Mouse (Mus musculus) lung, postnatal 0 days (tissue): Measurements from ENCODE around the gene Rln3. TPM values are rescaled to one million over a fixed set of nuclear protein-coding genes. Genes with fewer than 3 reads are reported as not detected.

Experiments used
- ATAC-seq: fragments of 200-750 bp; cut with Nextera tagmentation; 2 replicates; pipeline ENCODE4 v1.8.0; 2017; ENCODE audit warnings: moderate library complexity
- DNase-seq: peaks from one replicate; pipeline ENCODE4 v3.0.0-alpha.2; 2016; ENCODE audit warnings: low spot score
- H3K27ac ChIP-seq: fragments of 300-500 bp; sonication (generic); 2 replicates; pipeline ENCODE4 v1.5.1; 2014; ENCODE audit warnings: antibody characterized with exemption, mild to moderate bottlenecking, low read length, mixed read lengths
- H3K27me3 ChIP-seq: fragments of 300-500 bp; sonication (generic); replicated peaks from 2 replicates; pipeline ENCODE4 v1.6.1; 2014; ENCODE audit warnings: low read length, mixed read lengths; ENCODE audit not compliant: insufficient read depth
- H3K36me3 ChIP-seq: fragments of 300-500 bp; sonication (generic); 2 replicates; pipeline ENCODE4 v1.6.1; 2014; ENCODE audit warnings: low read length, mixed read lengths; ENCODE audit not compliant: insufficient read depth
- H3K4me1 ChIP-seq: fragments of 300-500 bp; sonication (generic); 2 replicates; pipeline ENCODE4 v1.6.1; 2014; ENCODE audit warnings: antibody characterized with exemption, low read depth, low read length, mixed read lengths; ENCODE audit not compliant: insufficient read depth
- H3K4me2 ChIP-seq: fragments of 300-500 bp; sonication (generic); replicated peaks from 2 replicates; pipeline ENCODE4 v1.6.1; 2014; ENCODE audit warnings: low read depth, mild to moderate bottlenecking, low read length, moderate library complexity, mixed read lengths
- H3K4me3 ChIP-seq: fragments of 300-500 bp; sonication (generic); 2 replicates; pipeline ENCODE4 v1.5.1; 2014; ENCODE audit warnings: low read depth, low read length
- H3K9ac ChIP-seq: fragments of 300-500 bp; sonication (generic); replicated peaks from 2 replicates; pipeline ENCODE4 v1.6.1; 2014; ENCODE audit warnings: low read depth, mild to moderate bottlenecking
- H3K9me3 ChIP-seq: fragments of 300-500 bp; sonication (generic); 2 replicates; pipeline ENCODE4 v1.6.1; 2016; ENCODE audit warnings: low read length, mixed read lengths
- CTCF ChIP-seq: IDR thresholded peaks from 2 replicates; pipeline ENCODE4 v1.5.1; 2016; ENCODE audit warnings: antibody characterized with exemption, mild to moderate bottlenecking
- EP300 ChIP-seq: IDR thresholded peaks from 2 replicates; pipeline ENCODE4 v1.6.1; 2016; ENCODE audit warnings: antibody characterized with exemption, mild to moderate bottlenecking, control low read depth
- WGBS: fragments of 180-500 bp; shearing (Covaris S2); extraction: QIAGEN DNeasy Blood & Tissue Kit; methylation state at CpG from one replicate; pipeline ENCODE4 v1.1.7; 2014; 5-methylcytosine and 5-hydroxymethylcytosine counted together
- polyA plus RNA-seq: library from polyadenylated mRNA; unstranded; fragments of >200 nt; fragmentation: Nextera tagmentation; extraction: Ambion mirVana; gene quantifications from 2 replicates; pipeline ENCODE4 v1.2.1, GENCODE M21; 2015

Rln3 gene
- polyA plus RNA-seq, 1 experiment from 2014 or later = 0.26 TPM

DNA sequence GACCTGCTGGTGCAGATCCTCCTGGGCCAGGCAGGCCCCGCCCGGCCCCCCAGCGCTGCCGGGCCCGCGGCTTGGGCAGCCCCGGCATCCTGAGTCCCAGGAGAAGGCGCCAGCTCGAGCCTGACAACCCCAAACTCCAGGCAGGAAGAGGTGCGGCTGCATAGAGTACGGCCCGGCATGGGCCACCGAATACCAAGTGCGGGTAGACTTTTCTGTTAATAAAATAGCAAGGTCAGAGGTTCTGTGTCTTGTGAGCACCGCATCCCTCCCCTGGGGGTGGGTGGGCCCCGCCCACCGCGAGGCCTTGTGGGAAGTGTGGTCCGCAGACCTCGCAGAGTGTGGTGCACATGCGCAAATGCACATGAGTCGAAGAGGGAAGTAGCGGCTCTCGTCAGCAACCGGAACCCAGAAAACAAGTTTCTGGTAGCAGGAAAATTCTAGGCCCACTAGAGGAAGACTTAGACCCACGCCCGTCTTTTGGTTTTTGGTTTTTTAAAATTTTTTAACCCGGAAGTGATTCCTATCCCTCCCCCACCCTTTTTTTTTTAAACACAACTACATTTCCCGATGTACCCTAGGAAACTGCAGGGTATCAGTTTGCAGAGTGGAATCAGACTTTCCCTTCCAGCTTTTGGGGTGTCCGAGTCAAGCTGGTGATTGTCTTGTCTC, 40.1 kb downstream of the Rln3 start:
- ATAC-seq (peak; percentile 91), DNase-seq (peak; percentile 97)
- no peaks in the 10 kb centered on the region for H3K9me3 ChIP-seq
- H3K27ac ChIP-seq = peak overlapping the region; percentile 88
- 0 out of 2 replicates have a peak, but pooled peaks cover 5% of the 10 kb centered on the region for H3K36me3 ChIP-seq
- under 1% methylated on average over 30 of the region's 30 CpGs for WGBS
- H3K4me3 ChIP-seq = peak overlapping the region; percentile 47
- H3K27me3 ChIP-seq = no peaks in the 10 kb centered on the region
- TF ChIP-seq CTCF = no peak
- peak; percentile 57 for TF ChIP-seq EP300
- H3K9ac ChIP-seq = peak overlapping the region; percentile 55
- peaks cover 12% of the 10 kb centered on the region for H3K4me1 ChIP-seq
- peak overlapping the region; percentile 82 for H3K4me2 ChIP-seq

DNA sequence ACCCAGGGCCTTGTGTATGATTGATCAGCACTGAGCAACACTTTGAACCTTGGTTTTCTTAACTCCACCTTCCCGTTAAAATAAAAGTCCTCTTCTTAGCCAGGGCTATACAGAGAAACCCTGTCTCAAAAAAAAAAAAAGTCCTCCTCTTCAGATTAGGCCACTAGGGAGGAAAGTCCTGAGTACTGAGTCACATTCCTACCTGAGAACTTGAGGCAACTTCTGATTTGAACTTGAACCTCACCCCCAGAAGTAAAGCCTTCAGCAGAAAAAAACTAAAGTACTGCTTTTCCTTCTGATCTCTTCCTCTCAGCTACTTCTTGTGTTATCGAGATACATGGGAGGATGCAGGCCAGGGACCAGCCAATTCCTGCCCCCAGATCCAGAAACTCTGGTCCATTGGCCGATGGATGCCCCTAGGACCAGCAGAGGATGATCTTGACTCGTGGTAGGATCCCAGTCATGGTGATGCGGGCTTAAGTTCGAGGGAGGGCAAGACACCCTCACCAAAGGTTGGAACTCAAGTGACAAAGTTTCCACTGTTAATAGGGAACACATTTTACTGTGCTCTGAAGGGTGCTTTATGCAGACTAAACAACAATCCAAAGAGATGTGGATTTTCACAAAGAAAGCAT, 41.1 kb downstream of the Rln3 start:
- no peak for ATAC-seq
- H3K27me3 ChIP-seq = no peaks in the 10 kb centered on the region
- DNase-seq = peak; percentile 32
- H3K4me2 ChIP-seq = no peak overlapping the region; the same call in 1 of the 2 replicates
- no peak overlapping the region for H3K27ac ChIP-seq
- 64% methylated on average over 6 of the region's 6 CpGs for WGBS
- H3K9ac ChIP-seq = no peak overlapping the region
- H3K9me3 ChIP-seq = no peaks in the 10 kb centered on the region
- TF ChIP-seq CTCF (no peak), EP300 (no peak)
- H3K36me3 ChIP-seq = 0 out of 2 replicates have a peak, but pooled peaks cover 6% of the 10 kb centered on the region
- H3K4me3 ChIP-seq = no peak overlapping the region; the same call in 1 of the 2 replicates
- peaks cover 15% of the 10 kb centered on the region; the same call in 1 of the 2 replicates for H3K4me1 ChIP-seq

DNA sequence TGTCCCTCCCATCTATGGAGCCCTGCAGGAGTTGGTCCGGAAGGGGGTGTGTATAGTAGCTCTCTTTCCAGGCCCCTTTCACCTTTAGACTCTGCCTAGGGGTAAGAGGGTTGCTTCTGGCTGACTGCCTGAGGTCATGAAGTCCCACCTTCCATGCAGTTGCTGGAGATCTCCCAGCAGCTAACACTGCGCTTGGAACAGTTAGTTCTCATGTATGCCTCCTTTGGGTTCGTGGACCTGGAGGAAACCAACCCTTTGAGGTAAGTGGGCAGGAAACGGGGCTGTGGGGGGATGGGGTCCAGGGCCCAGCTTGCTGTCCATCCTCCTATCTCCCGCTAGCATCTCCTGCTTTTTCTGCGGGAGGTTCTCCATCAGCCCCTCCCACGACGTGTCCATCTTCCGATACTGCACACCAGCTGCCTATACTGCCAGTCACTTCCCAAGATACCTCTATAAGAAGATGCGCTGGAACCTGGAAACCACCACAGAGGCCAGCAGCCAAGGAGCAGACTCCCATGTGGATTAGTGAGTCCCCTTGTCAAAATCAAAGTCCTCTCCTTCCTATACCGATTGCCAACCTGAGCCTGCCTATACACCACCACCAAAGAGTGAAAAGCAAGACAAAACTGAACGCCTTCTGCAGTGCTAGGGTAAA, 41.7 kb downstream of the Rln3 start:
- peaks cover 18% of the 10 kb centered on the region; the same call in 1 of the 2 replicates for H3K4me1 ChIP-seq
- H3K4me3 ChIP-seq = no peak overlapping the region
- ATAC-seq (no peak), DNase-seq (no peak)
- no peaks in the 10 kb centered on the region for H3K27me3 ChIP-seq
- no peak overlapping the region for H3K27ac ChIP-seq
- H3K36me3 ChIP-seq = 0 out of 2 replicates have a peak, but pooled peaks cover 6% of the 10 kb centered on the region
- no peaks in the 10 kb centered on the region for H3K9me3 ChIP-seq
- WGBS = 71% methylated on average over 12 of the region's 12 CpGs
- no peak overlapping the region for H3K9ac ChIP-seq
- no peak overlapping the region for H3K4me2 ChIP-seq
- no peak for TF ChIP-seq EP300
- TF ChIP-seq CTCF = no peak

DNA sequence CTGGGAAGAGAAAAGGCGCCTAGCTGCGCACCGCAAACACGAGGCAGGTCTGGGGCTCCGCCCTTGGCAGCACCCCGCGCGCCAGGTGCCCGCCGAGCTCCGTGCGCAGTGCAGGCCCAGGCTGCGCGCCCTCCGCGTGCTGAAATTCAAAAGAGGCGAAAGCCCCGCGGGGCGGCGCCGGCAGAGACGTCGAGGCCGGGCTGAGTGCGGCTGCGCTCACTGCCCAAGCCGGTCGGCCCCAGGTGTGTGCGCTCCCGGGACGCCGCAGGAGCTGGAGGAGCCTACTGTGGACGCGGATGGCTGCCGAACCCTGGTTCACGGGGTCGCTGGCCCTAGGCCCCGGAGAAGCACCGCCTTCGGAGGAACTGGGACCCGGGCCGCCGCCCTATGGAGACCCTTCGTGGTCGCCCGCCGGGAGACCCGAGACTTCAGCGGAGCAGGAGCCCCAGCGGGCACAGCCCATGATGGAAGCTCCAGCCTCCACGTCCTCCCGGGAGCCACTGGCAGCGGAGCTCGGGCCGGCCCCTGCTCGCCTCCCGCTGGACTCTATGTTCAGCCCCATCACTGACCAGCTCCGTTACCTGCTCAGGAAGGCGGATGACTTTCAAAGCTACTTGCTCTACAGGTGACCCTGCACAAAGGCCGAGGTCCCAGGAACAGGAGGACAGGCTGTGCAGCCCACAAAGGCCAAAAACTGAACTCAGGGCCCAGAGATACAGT, 43.4 kb downstream of the Rln3 start, which contains the start of gene 1700067K01Rik:
1700067K01Rik (plus strand) TSS at position 222 of the 720 bp plus-strand sequence.
- Histone ChIP-seq H3K27me3 (no peaks in the 10 kb centered on the region), H3K4me1 (peaks cover 18% of the 10 kb centered on the region; the same call in 1 of the 2 replicates), H3K9ac (no peak within 1 kb of the TSS), H3K36me3 (0 out of 2 replicates have a peak, but pooled peaks cover 6% of the 10 kb centered on the region), H3K27ac (no peak within 1 kb of the TSS), H3K4me3 (no peak within 1 kb of the TSS), H3K4me2 (no peak within 1 kb of the TSS; the same call in 1 of the 2 replicates), H3K9me3 (no peaks in the 10 kb centered on the region)
- no peak for ATAC-seq
- TF ChIP-seq CTCF (no peak), EP300 (no peak)
- 56% methylated on average over 60 of the region's 61 CpGs for WGBS
- DNase-seq = no peak

DNA sequence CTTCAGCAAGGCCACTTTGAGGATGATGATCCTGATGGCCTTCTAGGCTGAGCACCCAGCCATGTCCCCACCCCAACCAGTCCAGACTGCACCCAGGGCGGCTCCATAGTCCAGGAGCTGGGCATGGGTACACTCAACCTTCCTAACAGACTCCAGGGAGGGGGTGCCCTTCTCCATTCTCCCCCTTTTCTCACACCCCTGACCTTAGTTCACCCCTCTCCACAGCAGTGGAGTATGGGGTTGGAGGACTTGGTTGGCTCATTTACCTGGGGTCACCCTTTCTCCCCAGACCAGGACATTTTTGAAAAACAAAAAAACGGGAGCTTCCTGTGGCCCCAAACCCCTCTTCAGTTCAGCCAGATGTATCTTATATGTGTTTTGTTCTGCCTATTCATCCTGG, 45.0 kb downstream of the Rln3 start:
- Histone ChIP-seq H3K9ac (no peak overlapping the region), H3K4me2 (no peak overlapping the region), H3K36me3 (0 out of 2 replicates have a peak, but pooled peaks cover 6% of the 10 kb centered on the region), H3K27me3 (no peaks in the 10 kb centered on the region), H3K27ac (no peak overlapping the region), H3K4me3 (no peak overlapping the region), H3K9me3 (no peaks in the 10 kb centered on the region), H3K4me1 (peaks cover 14% of the 10 kb centered on the region; the same call in 1 of the 2 replicates)
- 95% methylated on average over 2 of the region's 2 CpGs for WGBS
- no peak for ATAC-seq
- TF ChIP-seq CTCF (no peak), EP300 (no peak)
- no peak for DNase-seq
